Mouse (Mus musculus) liver, embryonic 14.5 days (tissue): ENCODE measurements around the gene Arel1. TPM values are rescaled to one million over a fixed set of nuclear protein-coding genes. Genes with fewer than 3 reads are reported as not detected.
A peak's percentile ranks its signal among the peaks of the same experiment; 100 is the strongest.

Experiments used
- ATAC-seq: fragments of 200-750 bp; cut with Nextera tagmentation; 2 replicates; pipeline ENCODE4 v1.8.0; 2017; ENCODE audit warnings: moderate number of reproducible peaks, mild to moderate bottlenecking, moderate library complexity; ENCODE audit not compliant: insufficient read depth
- DNase-seq, 3 experiments: peaks; one replicate each; pipeline ENCODE4 v3.0.0-alpha.2; 2012 to 2013; ENCODE audit warnings: low read depth in 3 of 3, low spot score in 3 of 3
- H3K27ac ChIP-seq: fragments of 300-500 bp; sonication (generic); 2 replicates; pipeline ENCODE4 v1.5.1; 2014; ENCODE audit warnings: moderate library complexity, mild to moderate bottlenecking, control low read depth, inconsistent platforms
- H3K27me3 ChIP-seq: fragments of 300-500 bp; sonication (generic); 2 replicates; pipeline ENCODE4 v1.6.1; 2014; ENCODE audit warnings: mild to moderate bottlenecking, low read length, moderate library complexity; ENCODE audit not compliant: control insufficient read depth, insufficient read depth
- H3K36me3 ChIP-seq: fragments of 300-500 bp; sonication (generic); replicated peaks from 2 replicates; pipeline ENCODE4 v1.6.1; 2014; ENCODE audit warnings: low read depth; ENCODE audit not compliant: control insufficient read depth, insufficient read depth
- H3K4me1 ChIP-seq, 2 experiments: fragments of 200-500 bp in 1 of 2; fragments of 300-500 bp in 1 of 2; sonication (generic) in 1 of 2; replicated peaks; 2 replicates each; pipeline ENCODE4 v1.6.1; 2012 to 2014; ENCODE audit warnings: antibody characterized with exemption in 1 of 2, inconsistent platforms in 1 of 2, low read length in 1 of 2; ENCODE audit not compliant: control insufficient read depth in 2 of 2, insufficient read depth in 2 of 2
- H3K4me2 ChIP-seq: fragments of 300-500 bp; sonication (generic); 2 replicates; pipeline ENCODE4 v1.6.1; 2014; ENCODE audit warnings: low read depth, mild to moderate bottlenecking, control low read depth, moderate library complexity
- H3K4me3 ChIP-seq, 2 experiments: fragments of 200-500 bp in 1 of 2; fragments of 300-500 bp in 1 of 2; sonication (generic) in 1 of 2; 2 replicates each; pipeline ENCODE4 v1.5.1; 2012 to 2014; ENCODE audit warnings: low read depth in 2 of 2, low read length in 2 of 2, mild to moderate bottlenecking in 2 of 2, control low read depth in 1 of 2, inconsistent platforms in 1 of 2, moderate library complexity in 1 of 2; ENCODE audit not compliant: insufficient read depth in 1 of 2
- H3K9ac ChIP-seq: fragments of 300-500 bp; sonication (generic); replicated peaks from 2 replicates; pipeline ENCODE4 v1.6.1; 2014; ENCODE audit warnings: mild to moderate bottlenecking, control low read depth, moderate library complexity
- H3K9me3 ChIP-seq: fragments of 300-500 bp; sonication (generic); 2 replicates; pipeline ENCODE4 v1.6.1; 2016; ENCODE audit warnings: low read length, mixed read lengths; ENCODE audit not compliant: control insufficient read depth
- CTCF ChIP-seq: IDR thresholded peaks from 2 replicates; pipeline ENCODE4 v1.5.1; 2016; ENCODE audit warnings: antibody characterized with exemption, low read depth, control low read depth
- EP300 ChIP-seq: IDR thresholded peaks from 2 replicates; pipeline ENCODE4 v1.6.1; 2016; ENCODE audit warnings: antibody characterized with exemption, low read depth
- WGBS: fragments of 180-500 bp; shearing (Covaris S2); extraction: QIAGEN DNeasy Blood & Tissue Kit; methylation state at CpG from one replicate; pipeline ENCODE4 v1.1.7; 2014; ENCODE audit not compliant: insufficient replicate concordance; 5-methylcytosine and 5-hydroxymethylcytosine counted together
- polyA plus RNA-seq, 2 experiments: library from polyadenylated mRNA; depleted of rRNA in 1 of 2; stranded (reverse) in 1 of 2; unstranded in 1 of 2; fragments of >200 nt; fragmentation: Nextera tagmentation in 1 of 2; extraction: Ambion mirVana in 1 of 2; gene quantifications; 2 replicates each; pipeline versions ENCODE4 v1.2.1 to v1.2.3; 2012 to 2014

Arel1 gene
- polyA plus RNA-seq, 2 experiments, result 14.8 to 16.1 TPM

GRCm38 (mm10) chr12:84873434-84873833 is 97.3 kb downstream of the Arel1 start:
- no peaks in the 10 kb centered on the region for H3K4me1 ChIP-seq
- no peak for ATAC-seq
- no peak for DNase-seq
- H3K4me2 ChIP-seq, result no peak overlapping the region
- 0% methylated on average over 3 of the region's 3 CpGs for WGBS
- H3K27me3 ChIP-seq, result peaks cover 41% of the 10 kb centered on the region
- no peak overlapping the region for H3K27ac ChIP-seq
- peak; percentile 85 for TF ChIP-seq CTCF
- no peak for TF ChIP-seq EP300
- H3K9me3 ChIP-seq, result no peaks in the 10 kb centered on the region
- H3K36me3 ChIP-seq, result no peaks in the 10 kb centered on the region
- H3K9ac ChIP-seq, result no peak overlapping the region
- no peak overlapping the region for H3K4me3 ChIP-seq

GRCm38 (mm10) chr12:84872310-84872709 is 98.4 kb downstream of the Arel1 start:
- no peak for DNase-seq
- ATAC-seq, result no peak
- peaks cover 38% of the 10 kb centered on the region for H3K27me3 ChIP-seq
- H3K27ac ChIP-seq, result no peak overlapping the region
- no peaks in the 10 kb centered on the region for H3K36me3 ChIP-seq
- no peaks in the 10 kb centered on the region for H3K4me1 ChIP-seq
- no peaks in the 10 kb centered on the region for H3K9me3 ChIP-seq
- TF ChIP-seq EP300 (no peak), CTCF (no peak)
- WGBS, result 51% methylated on average over 2 of the region's 2 CpGs
- H3K4me3 ChIP-seq, result no peak overlapping the region
- H3K9ac ChIP-seq, result no peak overlapping the region
- H3K4me2 ChIP-seq, result no peak overlapping the region

Other genes with a start within 250 kb of the Arel1 start
- 15.6 and 22.5 TPM in 2 replicates for gene Npc2, start 197.7 kb downstream of the Arel1 start, polyA plus RNA-seq (2012; rRNA removed)
- 18.0 and 19.4 TPM in 2 replicates for gene Npc2, start 197.7 kb downstream of the Arel1 start, polyA plus RNA-seq (2014; fragmentation: Nextera tagmentation; extraction: Ambion mirVana)
- 54.1 and 60.3 TPM in 2 replicates for gene Isca2, start 197.6 kb downstream of the Arel1 start, polyA plus RNA-seq (2012; rRNA removed)
- gene Isca2, start 197.6 kb downstream of the Arel1 start, polyA plus RNA-seq (2014; fragmentation: Nextera tagmentation; extraction: Ambion mirVana), result 93.0 and 105 TPM in 2 replicates
- 0.12 and 0.21 TPM in 2 replicates for gene Ltbp2, start 94.4 kb downstream of the Arel1 start, polyA plus RNA-seq (2012; rRNA removed)
- 0.08 and 0.16 TPM in 2 replicates for gene Ltbp2, start 94.4 kb downstream of the Arel1 start, polyA plus RNA-seq (2014; fragmentation: Nextera tagmentation; extraction: Ambion mirVana)
- 45.8 and 86.1 TPM in 2 replicates for gene Fcf1, start within 50 bp of the Arel1 start, polyA plus RNA-seq (2012; rRNA removed)
- 102 and 111 TPM in 2 replicates for gene Fcf1, start within 50 bp of the Arel1 start, polyA plus RNA-seq (2014; fragmentation: Nextera tagmentation; extraction: Ambion mirVana)
- gene Ylpm1, start 25.4 kb upstream of the Arel1 start, polyA plus RNA-seq (2012; rRNA removed), result 6.4 and 9.8 TPM in 2 replicates
- 8.3 and 9.7 TPM in 2 replicates for gene Ylpm1, start 25.4 kb upstream of the Arel1 start, polyA plus RNA-seq (2014; fragmentation: Nextera tagmentation; extraction: Ambion mirVana)
- gene Prox2, start 139.9 kb upstream of the Arel1 start, polyA plus RNA-seq (2012; rRNA removed), result 1.0 and 1.2 TPM in 2 replicates
- 2.2 and 2.8 TPM in 2 replicates for gene Prox2, start 139.9 kb upstream of the Arel1 start, polyA plus RNA-seq (2014; fragmentation: Nextera tagmentation; extraction: Ambion mirVana)
- gene Dlst, start 139.9 kb upstream of the Arel1 start, polyA plus RNA-seq (2012; rRNA removed), result 54.6 and 73.7 TPM in 2 replicates
- 59.2 and 67.8 TPM in 2 replicates for gene Dlst, start 139.9 kb upstream of the Arel1 start, polyA plus RNA-seq (2014; fragmentation: Nextera tagmentation; extraction: Ambion mirVana)
- gene Rps6kl1, start 180.4 kb upstream of the Arel1 start, polyA plus RNA-seq (2012; rRNA removed), result 0.31 and 0.57 TPM in 2 replicates
- gene Rps6kl1, start 180.4 kb upstream of the Arel1 start, polyA plus RNA-seq (2014; fragmentation: Nextera tagmentation; extraction: Ambion mirVana), result 0.30 and 0.57 TPM in 2 replicates
- 0.09 and 0.32 TPM in 2 replicates for gene Pgf, start 206.9 kb upstream of the Arel1 start, polyA plus RNA-seq (2012; rRNA removed)
- gene Pgf, start 206.9 kb upstream of the Arel1 start, polyA plus RNA-seq (2014; fragmentation: Nextera tagmentation; extraction: Ambion mirVana), result 0.08 and 0.34 TPM in 2 replicates
- 38.3 and 47.8 TPM in 2 replicates for gene Eif2b2, start 248.6 kb upstream of the Arel1 start, polyA plus RNA-seq (2012; rRNA removed)
- gene Eif2b2, start 248.6 kb upstream of the Arel1 start, polyA plus RNA-seq (2014; fragmentation: Nextera tagmentation; extraction: Ambion mirVana), result 39.9 and 49.4 TPM in 2 replicates